Mouse (Mus musculus) neural tube, embryonic 13.5 days (tissue): ENCODE measurements around the gene Cacna1c. TPM values are rescaled to one million over a fixed set of nuclear protein-coding genes. Genes with fewer than 3 reads are reported as not detected.

Experiments used
- ATAC-seq: fragments of 200-750 bp; cut with Nextera tagmentation; 2 replicates; pipeline ENCODE4 v1.8.0; 2017; ENCODE audit warnings: low read depth, mild to moderate bottlenecking, moderate TSS enrichment, moderate library complexity
- H3K27ac ChIP-seq: fragments of 300-500 bp; sonication (generic); replicated peaks from 2 replicates; pipeline ENCODE4 v1.5.1; 2015; ENCODE audit warnings: moderate library complexity, mild to moderate bottlenecking, inconsistent platforms
- H3K27me3 ChIP-seq: fragments of 300-500 bp; sonication (generic); 2 replicates; pipeline ENCODE4 v1.6.1; 2015; ENCODE audit warnings: mild to moderate bottlenecking, inconsistent platforms
- H3K36me3 ChIP-seq: fragments of 300-500 bp; sonication (generic); 2 replicates; pipeline ENCODE4 v1.6.1; 2015; ENCODE audit warnings: mild to moderate bottlenecking, inconsistent platforms
- H3K4me1 ChIP-seq: fragments of 300-500 bp; sonication (generic); replicated peaks from 2 replicates; pipeline ENCODE4 v1.6.1; 2015; ENCODE audit warnings: inconsistent platforms
- H3K4me2 ChIP-seq: fragments of 300-500 bp; sonication (generic); 2 replicates; pipeline ENCODE4 v1.6.1; 2015; ENCODE audit warnings: inconsistent platforms, mild to moderate bottlenecking, moderate library complexity
- H3K4me3 ChIP-seq: fragments of 300-500 bp; sonication (generic); 2 replicates; pipeline ENCODE4 v1.5.1; 2015; ENCODE audit warnings: mild to moderate bottlenecking, inconsistent platforms
- H3K9ac ChIP-seq: fragments of 300-500 bp; sonication (generic); 2 replicates; pipeline ENCODE4 v1.6.1; 2015; ENCODE audit warnings: moderate library complexity, mild to moderate bottlenecking, inconsistent platforms
- H3K9me3 ChIP-seq: fragments of 300-500 bp; sonication (generic); 2 replicates; pipeline ENCODE4 v1.6.1; 2016; ENCODE audit warnings: inconsistent platforms
- WGBS: fragments of 180-500 bp; shearing (Covaris S2); methylation state at CpG from one replicate; pipeline ENCODE4 v1.1.7; 2015; 5-methylcytosine and 5-hydroxymethylcytosine counted together
- polyA plus RNA-seq: library from polyadenylated mRNA; unstranded; fragments of >200 nt; fragmentation: Nextera tagmentation; extraction: Ambion mirVana; gene quantifications from 2 replicates; pipeline ENCODE4 v1.2.1, GENCODE M21; 2015

Cacna1c gene
- polyA plus RNA-seq, 1 experiment from 2014 or later = 5.0 TPM

DNA sequence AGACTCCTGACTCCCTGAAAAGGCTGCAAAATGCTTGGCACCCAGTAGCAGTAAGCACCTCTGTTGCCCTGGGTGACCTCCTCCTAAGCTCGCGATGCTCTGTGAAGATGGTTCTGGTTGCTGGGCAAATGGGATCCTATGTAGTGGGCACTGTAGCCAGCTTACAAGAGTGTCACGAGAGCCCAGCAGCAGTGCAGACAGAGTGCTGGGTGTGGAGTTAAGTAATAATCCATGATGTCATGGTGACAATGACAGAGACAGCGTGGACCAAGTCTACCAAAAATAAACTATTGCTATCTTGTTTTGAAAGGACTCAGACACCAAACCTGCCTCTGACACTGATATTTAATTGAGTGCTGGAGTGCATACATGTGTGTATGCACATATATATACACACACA lies 5.4 kb upstream of the Cacna1c start:
- no peaks in the 10 kb centered on the region for H3K9me3 ChIP-seq
- H3K27ac ChIP-seq = no peak overlapping the region
- H3K4me2 ChIP-seq = no peak overlapping the region
- no peak overlapping the region for H3K9ac ChIP-seq
- peaks cover 19% of the 10 kb centered on the region for H3K4me1 ChIP-seq
- peaks cover 28% of the 10 kb centered on the region for H3K36me3 ChIP-seq
- ATAC-seq = no peak
- H3K27me3 ChIP-seq = no peaks in the 10 kb centered on the region
- H3K4me3 ChIP-seq = no peak overlapping the region
- 95% methylated on average over 4 of the region's 4 CpGs for WGBS

GRCm38 (mm10) chr6:119200362-119200761 lies 4.1 kb upstream of the Cacna1c start:
- WGBS = 85% methylated on average over 5 of the region's 5 CpGs
- Histone ChIP-seq H3K36me3 (peaks cover 38% of the 10 kb centered on the region), H3K4me3 (no peak overlapping the region), H3K27me3 (no peaks in the 10 kb centered on the region), H3K9me3 (no peaks in the 10 kb centered on the region), H3K9ac (no peak overlapping the region), H3K27ac (no peak overlapping the region), H3K4me2 (no peak overlapping the region), H3K4me1 (peaks cover 19% of the 10 kb centered on the region)
- ATAC-seq = no peak

DNA sequence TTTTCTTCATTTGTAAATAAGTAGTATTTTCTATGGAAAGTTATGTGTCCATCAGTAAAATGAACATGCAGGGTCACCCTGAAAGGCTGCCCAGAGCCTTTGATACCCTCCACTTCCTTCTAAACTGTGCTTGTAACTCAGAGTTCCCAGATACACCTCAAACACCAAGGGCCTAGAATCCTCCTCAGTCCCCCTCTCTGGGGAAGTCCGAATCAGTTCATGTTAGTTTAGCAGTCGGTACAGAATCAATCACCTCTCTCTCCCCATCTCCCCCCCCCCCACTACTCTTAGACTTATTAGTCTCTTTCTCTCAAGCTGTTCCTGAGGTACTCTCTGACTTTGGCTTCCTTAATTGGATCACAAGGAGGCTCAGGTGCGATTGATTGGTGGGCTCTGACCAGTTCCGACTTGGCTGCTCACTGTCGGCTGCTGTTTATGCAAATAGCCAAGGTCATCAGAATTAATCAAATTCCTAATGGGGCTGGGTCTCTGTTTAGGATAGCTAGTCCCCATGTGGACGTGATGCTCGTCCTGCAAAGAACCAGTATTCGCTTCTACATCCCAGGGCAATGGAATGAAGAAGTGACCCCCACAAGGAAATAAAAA lies 3.2 kb upstream of the Cacna1c start:
- 24% methylated on average over 8 of the region's 8 CpGs for WGBS
- H3K27ac ChIP-seq = no peak overlapping the region
- no peak for ATAC-seq

DNA sequence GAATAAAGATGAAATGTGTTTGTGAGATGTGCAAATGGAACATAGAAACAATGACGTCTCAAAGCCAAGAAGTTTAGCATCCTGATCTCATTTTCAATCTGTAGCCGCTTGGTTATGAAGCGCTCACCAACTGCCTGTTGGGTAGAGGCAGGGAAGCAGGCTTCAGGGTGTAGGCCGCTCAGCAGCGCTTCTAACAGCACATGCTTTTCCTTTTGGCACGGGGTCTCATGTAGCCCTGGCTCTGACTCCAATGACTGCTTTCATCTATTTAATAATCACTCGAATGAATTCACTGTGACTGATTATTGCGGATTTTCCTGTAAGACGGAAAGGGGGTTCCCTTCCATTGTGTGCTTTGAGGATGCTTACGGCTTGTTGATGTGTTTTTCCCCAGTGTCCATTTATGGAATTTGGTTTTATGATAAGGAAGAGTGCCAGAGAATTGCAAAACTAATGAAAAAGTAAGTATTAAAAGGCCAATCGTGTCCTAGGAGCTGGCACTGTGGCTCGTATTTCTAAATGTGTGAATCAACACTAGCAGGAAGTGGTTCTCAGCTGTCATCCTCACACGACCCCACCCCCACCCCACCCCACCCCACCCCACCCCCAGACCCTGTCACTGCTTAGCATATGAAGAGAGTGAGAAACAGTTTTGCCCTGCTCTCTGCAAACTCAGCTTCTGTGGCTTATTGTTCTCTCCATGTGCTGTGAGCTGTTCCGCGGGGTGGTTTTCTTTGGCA lies 2.5 kb upstream of the Cacna1c start:
- Histone ChIP-seq H3K9ac (0 out of 2 replicates have a peak overlapping the region, but pooled peaks have one; percentile 17), H3K27me3 (no peaks in the 10 kb centered on the region), H3K4me1 (peaks cover 17% of the 10 kb centered on the region), H3K36me3 (peaks cover 46% of the 10 kb centered on the region), H3K27ac (0 out of 2 replicates have a peak overlapping the region, but pooled peaks have one; percentile 23), H3K4me3 (no peak overlapping the region), H3K9me3 (no peaks in the 10 kb centered on the region), H3K4me2 (no peak overlapping the region)
- 38% methylated on average over 15 of the region's 15 CpGs for WGBS
- ATAC-seq = no peak

More for the DNA sequence above, 3.2 kb upstream of the Cacna1c start:
- Histone ChIP-seq H3K4me2 (no peak overlapping the region), H3K4me3 (no peak overlapping the region), H3K9ac (no peak overlapping the region), H3K27me3 (no peaks in the 10 kb centered on the region), H3K36me3 (peaks cover 41% of the 10 kb centered on the region), H3K9me3 (no peaks in the 10 kb centered on the region), H3K4me1 (peaks cover 17% of the 10 kb centered on the region)

- no peaks in the 10 kb centered on the region for H3K27me3 ChIP-seq
- H3K4me2 ChIP-seq = no peak overlapping the region
- peaks cover 61% of the 10 kb centered on the region for H3K36me3 ChIP-seq
- no peak overlapping the region for H3K4me3 ChIP-seq
- ATAC-seq = no peak
- no peaks in the 10 kb centered on the region for H3K9me3 ChIP-seq
- H3K4me1 ChIP-seq = peaks cover 16% of the 10 kb centered on the region
- no peak overlapping the region for H3K27ac ChIP-seq
- H3K9ac ChIP-seq = no peak overlapping the region
- WGBS = 89% methylated on average over 7 of the region's 7 CpGs
Observed at GRCm38 (mm10) chr6:119194601-119195000, 1.6 kb downstream of the Cacna1c start.

GRCm38 (mm10) chr6:119194161-119194560 lies 2.1 kb downstream of the Cacna1c start:
- Histone ChIP-seq H3K27me3 (no peaks in the 10 kb centered on the region), H3K9me3 (no peaks in the 10 kb centered on the region), H3K36me3 (peaks cover 66% of the 10 kb centered on the region)

DNA sequence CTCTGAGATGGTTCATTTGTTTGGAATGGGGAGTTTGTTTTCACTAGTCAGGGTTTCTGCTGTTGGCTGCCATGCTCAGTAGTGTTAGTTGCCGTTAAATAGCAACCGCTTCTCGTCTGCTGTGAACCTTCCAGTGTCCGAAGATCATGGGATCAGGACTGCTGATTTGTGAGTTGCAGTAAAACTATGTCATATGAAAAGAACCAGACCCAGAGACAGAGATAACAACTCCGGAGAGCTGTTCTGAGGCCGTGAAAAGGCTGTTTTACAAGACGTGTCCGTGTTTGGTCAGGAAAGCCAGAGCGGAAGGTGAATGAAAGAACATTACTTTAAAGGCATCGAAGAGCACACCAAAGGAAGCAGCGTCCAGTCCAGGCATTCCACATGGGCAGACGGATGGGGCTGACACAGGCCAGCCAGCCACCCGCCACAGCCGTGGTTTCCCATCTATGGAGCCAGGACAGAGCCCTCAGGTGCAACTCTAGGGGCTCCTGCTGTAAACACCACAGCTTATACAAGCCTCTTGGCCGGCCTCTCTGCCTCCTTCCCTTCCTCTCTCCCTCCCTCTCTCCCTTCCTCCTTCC lies 2.6 kb downstream of the Cacna1c start:
- peaks cover 7% of the 10 kb centered on the region for H3K4me1 ChIP-seq
- H3K27ac ChIP-seq = no peak overlapping the region
- H3K36me3 ChIP-seq = peaks cover 66% of the 10 kb centered on the region
- no peak overlapping the region for H3K4me3 ChIP-seq
- no peaks in the 10 kb centered on the region for H3K9me3 ChIP-seq
- no peak overlapping the region for H3K4me2 ChIP-seq
- no peaks in the 10 kb centered on the region for H3K27me3 ChIP-seq
- ATAC-seq = no peak
- no peak overlapping the region for H3K9ac ChIP-seq
- WGBS = 88% methylated on average over 15 of the region's 15 CpGs

More at GRCm38 (mm10) chr6:119194161-119194560, 2.1 kb downstream of the Cacna1c start:
- WGBS = 87% methylated on average over 9 of the region's 9 CpGs
- H3K27ac ChIP-seq = no peak overlapping the region
- no peak overlapping the region for H3K4me2 ChIP-seq
- ATAC-seq = no peak
- H3K4me3 ChIP-seq = no peak overlapping the region
- H3K9ac ChIP-seq = no peak overlapping the region
- peaks cover 12% of the 10 kb centered on the region for H3K4me1 ChIP-seq

DNA sequence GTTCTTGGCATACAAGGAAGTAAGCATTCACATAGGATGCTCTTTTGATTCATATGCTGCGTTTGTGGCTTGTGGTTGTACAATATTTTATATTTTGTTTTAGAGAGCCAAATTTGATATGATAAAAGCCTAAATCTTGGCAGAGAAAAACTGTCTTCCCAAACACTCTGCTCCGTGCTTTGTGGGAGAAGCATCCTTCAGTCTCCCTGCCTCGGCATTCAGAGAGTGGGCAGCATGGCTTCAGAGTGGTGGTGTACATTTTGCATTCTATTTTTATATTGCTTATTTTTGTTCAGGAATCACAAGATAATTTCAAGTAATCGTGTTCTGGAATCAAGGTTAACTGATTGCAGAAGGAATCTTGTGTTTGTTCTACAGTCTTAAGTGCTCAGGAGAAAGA lies 4.7 kb downstream of the Cacna1c start:
- peaks cover 74% of the 10 kb centered on the region for H3K36me3 ChIP-seq

GRCm38 (mm10) chr6:119187631-119188030 lies 8.6 kb downstream of the Cacna1c start:
- Histone ChIP-seq H3K27ac (no peak overlapping the region), H3K36me3 (peaks cover 66% of the 10 kb centered on the region), H3K4me1 (no peaks in the 10 kb centered on the region), H3K4me3 (no peak overlapping the region), H3K9me3 (no peaks in the 10 kb centered on the region), H3K9ac (no peak overlapping the region), H3K4me2 (no peak overlapping the region), H3K27me3 (no peaks in the 10 kb centered on the region)
- 68% methylated on average over 6 of the region's 6 CpGs for WGBS
- no peak for ATAC-seq

More for the DNA sequence above, 4.7 kb downstream of the Cacna1c start:
- H3K9ac ChIP-seq = no peak overlapping the region
- no peaks in the 10 kb centered on the region for H3K4me1 ChIP-seq
- H3K4me3 ChIP-seq = no peak overlapping the region
- H3K27me3 ChIP-seq = no peaks in the 10 kb centered on the region
- WGBS = 92% methylated on average over 4 of the region's 4 CpGs
- H3K27ac ChIP-seq = no peak overlapping the region
- ATAC-seq = no peak
- no peak overlapping the region for H3K4me2 ChIP-seq
- no peaks in the 10 kb centered on the region for H3K9me3 ChIP-seq

DNA sequence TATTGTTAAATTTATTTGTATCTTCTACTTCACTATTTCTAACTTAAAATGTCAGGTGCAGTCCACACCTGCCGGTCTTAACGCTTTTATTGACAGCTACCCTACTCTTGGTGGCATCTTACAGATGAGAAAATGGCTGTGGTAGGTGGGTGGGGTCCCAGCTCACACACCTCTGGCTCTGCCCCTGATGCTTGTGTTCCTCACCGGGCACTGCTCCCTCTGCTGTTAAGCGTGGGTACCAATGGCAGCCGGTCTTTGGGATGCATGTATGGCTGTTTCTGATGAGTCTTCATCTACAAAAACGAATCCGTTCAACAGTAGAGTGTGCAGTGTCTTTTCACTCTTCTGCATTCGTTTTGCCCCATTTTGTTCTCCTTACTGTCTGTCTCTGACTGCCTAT lies 9.6 kb downstream of the Cacna1c start:
- Histone ChIP-seq H3K4me1 (no peaks in the 10 kb centered on the region), H3K9ac (no peak overlapping the region), H3K27me3 (no peaks in the 10 kb centered on the region), H3K4me2 (no peak overlapping the region), H3K36me3 (peaks cover 56% of the 10 kb centered on the region), H3K27ac (no peak overlapping the region), H3K4me3 (no peak overlapping the region), H3K9me3 (no peaks in the 10 kb centered on the region)
- ATAC-seq = no peak
- WGBS = 67% methylated on average over 8 of the region's 8 CpGs

- Histone ChIP-seq H3K27me3 (no peaks in the 10 kb centered on the region), H3K4me3 (no peak overlapping the region), H3K9ac (no peak overlapping the region), H3K4me1 (no peaks in the 10 kb centered on the region), H3K36me3 (peaks cover 37% of the 10 kb centered on the region), H3K9me3 (no peaks in the 10 kb centered on the region), H3K27ac (no peak overlapping the region), H3K4me2 (no peak overlapping the region)
- no peak for ATAC-seq
- WGBS = 73% methylated on average over 3 of the region's 3 CpGs
Observed at GRCm38 (mm10) chr6:119183781-119184180, 12.4 kb downstream of the Cacna1c start.

GRCm38 (mm10) chr6:119182211-119182610 lies 14.0 kb downstream of the Cacna1c start:
- H3K36me3 ChIP-seq = peaks cover 33% of the 10 kb centered on the region
- no peaks in the 10 kb centered on the region for H3K9me3 ChIP-seq
- H3K27me3 ChIP-seq = no peaks in the 10 kb centered on the region
- H3K4me1 ChIP-seq = peaks cover 7% of the 10 kb centered on the region
- no peak overlapping the region for H3K4me3 ChIP-seq
- no peak overlapping the region for H3K9ac ChIP-seq
- ATAC-seq = no peak
- WGBS = 92% methylated on average over 9 of the region's 9 CpGs
- H3K4me2 ChIP-seq = no peak overlapping the region
- H3K27ac ChIP-seq = no peak overlapping the region
